Mouse (Mus musculus) liver, embryonic 14.5 days (tissue): ENCODE measurements around the gene Cd5. TPM values are rescaled to one million over a fixed set of nuclear protein-coding genes. Genes with fewer than 3 reads are reported as not detected.

Experiments
- ATAC-seq: fragments of 200-750 bp; cut with Nextera tagmentation; 2 replicates; pipeline ENCODE4 v1.8.0; 2017; ENCODE audit warnings: moderate number of reproducible peaks, mild to moderate bottlenecking, moderate library complexity; ENCODE audit not compliant: insufficient read depth
- DNase-seq, 3 experiments: peaks; one replicate each; pipeline ENCODE4 v3.0.0-alpha.2; 2012 to 2013; ENCODE audit warnings: low read depth in 3 of 3, low spot score in 3 of 3
- H3K27ac ChIP-seq: fragments of 300-500 bp; sonication (generic); 2 replicates; pipeline ENCODE4 v1.5.1; 2014; ENCODE audit warnings: moderate library complexity, mild to moderate bottlenecking, control low read depth, inconsistent platforms
- H3K27me3 ChIP-seq: fragments of 300-500 bp; sonication (generic); 2 replicates; pipeline ENCODE4 v1.6.1; 2014; ENCODE audit warnings: mild to moderate bottlenecking, low read length, moderate library complexity; ENCODE audit not compliant: control insufficient read depth, insufficient read depth
- H3K36me3 ChIP-seq: fragments of 300-500 bp; sonication (generic); replicated peaks from 2 replicates; pipeline ENCODE4 v1.6.1; 2014; ENCODE audit warnings: low read depth; ENCODE audit not compliant: control insufficient read depth, insufficient read depth
- H3K4me1 ChIP-seq, 2 experiments: fragments of 200-500 bp in 1 of 2; fragments of 300-500 bp in 1 of 2; sonication (generic) in 1 of 2; replicated peaks; 2 replicates each; pipeline ENCODE4 v1.6.1; 2012 to 2014; ENCODE audit warnings: antibody characterized with exemption in 1 of 2, inconsistent platforms in 1 of 2, low read length in 1 of 2; ENCODE audit not compliant: control insufficient read depth in 2 of 2, insufficient read depth in 2 of 2
- H3K4me2 ChIP-seq: fragments of 300-500 bp; sonication (generic); 2 replicates; pipeline ENCODE4 v1.6.1; 2014; ENCODE audit warnings: low read depth, mild to moderate bottlenecking, control low read depth, moderate library complexity
- H3K4me3 ChIP-seq, 2 experiments: fragments of 200-500 bp in 1 of 2; fragments of 300-500 bp in 1 of 2; sonication (generic) in 1 of 2; 2 replicates each; pipeline ENCODE4 v1.5.1; 2012 to 2014; ENCODE audit warnings: low read depth in 2 of 2, low read length in 2 of 2, mild to moderate bottlenecking in 2 of 2, control low read depth in 1 of 2, inconsistent platforms in 1 of 2, moderate library complexity in 1 of 2; ENCODE audit not compliant: insufficient read depth in 1 of 2
- H3K9ac ChIP-seq: fragments of 300-500 bp; sonication (generic); replicated peaks from 2 replicates; pipeline ENCODE4 v1.6.1; 2014; ENCODE audit warnings: mild to moderate bottlenecking, control low read depth, moderate library complexity
- H3K9me3 ChIP-seq: fragments of 300-500 bp; sonication (generic); 2 replicates; pipeline ENCODE4 v1.6.1; 2016; ENCODE audit warnings: low read length, mixed read lengths; ENCODE audit not compliant: control insufficient read depth
- CTCF ChIP-seq: IDR thresholded peaks from 2 replicates; pipeline ENCODE4 v1.5.1; 2016; ENCODE audit warnings: antibody characterized with exemption, low read depth, control low read depth
- EP300 ChIP-seq: IDR thresholded peaks from 2 replicates; pipeline ENCODE4 v1.6.1; 2016; ENCODE audit warnings: antibody characterized with exemption, low read depth
- WGBS: fragments of 180-500 bp; shearing (Covaris S2); extraction: QIAGEN DNeasy Blood & Tissue Kit; methylation state at CpG from one replicate; pipeline ENCODE4 v1.1.7; 2014; ENCODE audit not compliant: insufficient replicate concordance; 5-methylcytosine and 5-hydroxymethylcytosine counted together
- polyA plus RNA-seq, 2 experiments: library from polyadenylated mRNA; depleted of rRNA in 1 of 2; stranded (reverse) in 1 of 2; unstranded in 1 of 2; fragments of >200 nt; fragmentation: Nextera tagmentation in 1 of 2; extraction: Ambion mirVana in 1 of 2; gene quantifications; 2 replicates each; pipeline versions ENCODE4 v1.2.1 to v1.2.3; 2012 to 2014

Gene Cd5
- polyA plus RNA-seq, 2 experiments, result 0.02 to 0.04 TPM

DNA sequence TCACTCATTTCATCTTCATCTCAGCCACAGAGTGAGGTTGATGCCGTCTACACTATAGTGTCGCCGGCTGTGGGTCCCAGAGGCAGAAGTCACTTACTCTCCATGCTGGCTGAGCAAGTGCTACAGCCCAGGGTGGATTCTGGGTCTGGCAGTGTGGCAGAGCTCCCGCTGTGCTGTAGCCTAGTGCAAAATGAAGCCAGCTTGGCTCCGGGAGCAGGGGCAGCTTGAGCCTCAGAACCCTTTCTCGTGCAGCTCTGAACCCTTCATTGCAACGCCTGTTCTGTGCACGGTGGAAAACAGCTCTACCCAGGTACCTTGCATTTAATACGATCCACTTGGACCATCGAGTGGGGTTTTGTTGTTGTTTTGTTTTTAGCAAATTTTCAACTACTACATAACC lies 28.8 kb upstream of the Cd5 start:
- Histone ChIP-seq H3K9me3 (no peaks in the 10 kb centered on the region), H3K27me3 (no peaks in the 10 kb centered on the region), H3K4me1 (no peaks in the 10 kb centered on the region), H3K36me3 (no peaks in the 10 kb centered on the region), H3K4me3 (no peak overlapping the region), H3K4me2 (no peak overlapping the region), H3K9ac (no peak overlapping the region), H3K27ac (no peak overlapping the region)
- no peak for ATAC-seq
- WGBS, result 67% methylated on average over 10 of the region's 10 CpGs
- TF ChIP-seq CTCF (no peak), EP300 (no peak)
- no peak for DNase-seq

DNA sequence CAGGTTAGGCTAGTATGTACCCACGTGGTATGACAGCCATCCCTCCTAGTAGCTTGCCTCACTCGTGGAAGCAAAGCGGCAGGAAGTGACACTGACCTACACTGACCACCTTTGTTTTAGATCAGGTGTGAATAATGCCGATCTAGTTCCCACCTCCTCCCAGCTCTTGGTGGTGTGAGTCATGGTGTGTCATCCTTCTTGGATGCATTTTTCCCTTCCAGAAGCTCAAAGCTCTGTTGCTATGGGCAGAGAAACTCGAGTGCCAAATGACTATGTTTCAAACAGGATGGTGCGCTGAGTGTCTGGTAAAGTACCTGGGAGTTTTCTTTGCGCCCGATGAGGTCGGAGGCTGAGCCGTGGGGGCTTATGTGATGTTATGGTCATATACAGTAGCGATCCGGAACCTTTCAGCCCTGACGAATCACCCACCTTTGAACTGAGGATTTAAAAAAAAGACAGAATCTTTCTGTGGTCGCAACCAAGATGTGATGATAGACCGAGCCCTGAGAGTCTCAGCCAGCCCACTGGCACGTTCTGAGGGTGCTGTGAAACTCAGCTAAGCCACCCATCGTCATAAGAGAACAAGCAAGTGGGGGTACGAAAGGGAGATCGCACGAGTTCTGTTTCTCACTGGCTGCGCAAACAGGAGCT lies 24.7 kb upstream of the Cd5 start:
- no peak overlapping the region for H3K9ac ChIP-seq
- DNase-seq (no peak), ATAC-seq (no peak)
- no peak for TF ChIP-seq CTCF
- no peak for TF ChIP-seq EP300
- WGBS, result 57% methylated on average over 21 of the region's 21 CpGs
- H3K9me3 ChIP-seq, result no peaks in the 10 kb centered on the region
- no peak overlapping the region for H3K4me3 ChIP-seq
- no peak overlapping the region for H3K27ac ChIP-seq
- no peaks in the 10 kb centered on the region for H3K27me3 ChIP-seq
- H3K4me1 ChIP-seq, result peaks cover 0 to 3% of the 10 kb centered on the region in 2 experiments; a peak in 1 of 4 replicates
- H3K36me3 ChIP-seq, result no peaks in the 10 kb centered on the region
- H3K4me2 ChIP-seq, result no peak overlapping the region

DNA sequence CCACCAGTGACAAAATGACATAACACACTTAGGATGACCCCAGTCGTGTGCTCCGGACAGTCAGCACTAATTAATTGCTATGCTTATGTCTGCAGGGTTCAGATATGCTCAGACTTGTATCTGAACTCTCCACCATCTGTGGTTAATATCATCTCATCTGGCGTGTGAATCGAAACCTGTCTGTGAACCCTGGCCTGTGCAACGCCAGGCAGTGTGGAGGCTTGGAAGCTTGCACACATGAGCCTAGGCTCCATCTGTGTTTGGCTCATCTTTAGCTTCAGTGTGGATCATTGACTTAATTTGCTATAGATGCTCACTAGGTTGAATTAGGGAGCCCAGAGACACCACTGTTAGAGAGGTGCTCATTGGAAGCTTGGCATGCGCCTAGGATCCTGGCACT lies 23.7 kb upstream of the Cd5 start:
- 45% methylated on average over 6 of the region's 6 CpGs for WGBS
- H3K27me3 ChIP-seq, result no peaks in the 10 kb centered on the region
- no peaks in the 10 kb centered on the region for H3K36me3 ChIP-seq
- H3K4me1 ChIP-seq, result peaks cover 0 to 3% of the 10 kb centered on the region in 2 experiments; a peak in 1 of 4 replicates
- H3K4me2 ChIP-seq, result no peak overlapping the region
- no peaks in the 10 kb centered on the region for H3K9me3 ChIP-seq
- H3K9ac ChIP-seq, result no peak overlapping the region
- ATAC-seq, result no peak
- TF ChIP-seq CTCF, result no peak
- no peak for TF ChIP-seq EP300
- no peak for DNase-seq
- no peak overlapping the region for H3K4me3 ChIP-seq
- H3K27ac ChIP-seq, result no peak overlapping the region

DNA sequence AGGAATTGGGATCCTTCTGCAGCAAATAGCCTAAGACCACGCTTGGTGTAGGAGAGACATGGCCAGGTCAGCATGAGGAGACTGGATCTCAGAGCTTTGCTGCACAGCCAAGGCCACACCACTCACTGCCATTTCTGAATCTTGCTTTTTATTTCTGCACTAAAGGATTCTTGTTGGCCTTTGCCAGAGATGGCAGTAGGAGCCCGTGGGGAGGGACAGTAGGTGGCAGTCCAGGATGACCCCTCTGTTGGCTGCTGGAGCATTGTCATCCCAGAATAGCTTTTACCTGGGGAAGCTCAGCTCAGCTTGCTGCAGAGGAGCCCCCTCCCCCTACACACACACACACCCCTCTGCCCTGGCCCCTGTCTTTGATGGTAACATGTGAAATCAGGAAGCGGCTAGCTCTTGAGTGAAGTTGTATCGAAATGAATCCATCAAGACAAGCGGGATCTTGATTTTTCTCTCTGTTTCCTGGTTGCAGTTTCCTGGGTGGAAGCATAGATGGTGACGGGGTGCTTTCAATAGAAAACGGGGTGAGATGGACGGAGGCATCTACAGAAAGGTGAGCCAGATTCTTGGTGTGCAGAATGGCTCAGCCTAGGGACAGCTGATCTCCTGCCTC lies 23.1 kb upstream of the Cd5 start:
- no peak overlapping the region for H3K9ac ChIP-seq
- no peaks in the 10 kb centered on the region for H3K9me3 ChIP-seq
- TF ChIP-seq CTCF (no peak), EP300 (no peak)
- DNase-seq (no peak), ATAC-seq (no peak)
- H3K4me1 ChIP-seq, result peaks cover 0 to 3% of the 10 kb centered on the region in 2 experiments; a peak in 1 of 4 replicates
- H3K27me3 ChIP-seq, result no peaks in the 10 kb centered on the region
- no peaks in the 10 kb centered on the region for H3K36me3 ChIP-seq
- no peak overlapping the region for H3K4me3 ChIP-seq
- no peak overlapping the region for H3K4me2 ChIP-seq
- WGBS, result 63% methylated on average over 8 of the region's 8 CpGs
- no peak overlapping the region for H3K27ac ChIP-seq

DNA sequence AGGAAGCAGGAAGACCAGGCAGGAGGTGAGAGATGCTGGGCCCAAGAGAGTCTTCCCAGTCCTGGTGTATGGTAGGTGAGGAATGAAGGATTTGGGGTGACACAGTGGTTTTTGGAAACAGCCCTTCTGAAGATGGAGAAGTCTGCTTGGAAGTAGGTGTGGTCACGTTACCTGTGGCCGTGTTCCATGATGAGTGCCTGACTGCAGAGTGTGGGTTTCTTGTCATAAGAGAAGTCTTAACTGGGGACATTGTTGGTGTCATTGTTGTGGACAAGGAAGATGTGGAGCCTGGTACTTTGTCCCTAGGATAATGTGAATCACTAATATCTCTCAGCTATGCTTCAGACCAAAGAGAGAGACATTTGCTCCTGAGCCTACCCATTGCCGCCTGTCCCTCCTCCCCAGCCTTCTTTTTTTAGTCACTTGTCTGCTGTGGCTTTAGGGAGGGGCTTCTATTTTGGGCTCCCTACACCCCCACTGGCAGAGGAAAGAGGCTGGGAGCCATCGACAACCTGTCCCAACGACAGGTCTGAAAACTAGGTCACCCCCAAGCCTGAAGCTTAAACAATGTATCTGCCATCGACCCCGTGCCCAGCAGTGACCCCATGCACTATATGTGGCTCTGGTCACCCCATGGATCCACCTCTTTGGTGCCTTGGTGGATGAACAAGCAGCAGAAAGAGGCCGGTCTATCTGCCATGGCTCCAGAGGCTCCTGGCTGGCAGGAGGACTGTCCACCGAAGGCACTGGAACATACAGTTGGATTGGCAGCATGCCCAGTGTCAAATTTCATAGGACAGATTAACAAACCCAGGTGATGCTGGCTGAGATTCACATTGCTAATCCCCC lies 21.4 kb upstream of the Cd5 start:
- no peak overlapping the region for H3K27ac ChIP-seq
- no peak for ATAC-seq

More for the DNA sequence above, 21.4 kb upstream of the Cd5 start:
- H3K27me3 ChIP-seq, result no peaks in the 10 kb centered on the region
- 52% methylated on average over 9 of the region's 9 CpGs for WGBS
- H3K9me3 ChIP-seq, result no peaks in the 10 kb centered on the region
- no peaks in the 10 kb centered on the region for H3K36me3 ChIP-seq
- TF ChIP-seq CTCF (no peak), EP300 (no peak)
- H3K4me1 ChIP-seq, result peaks cover 0 to 3% of the 10 kb centered on the region in 2 experiments; a peak in 1 of 4 replicates
- no peak overlapping the region for H3K4me3 ChIP-seq
- H3K4me2 ChIP-seq, result no peak overlapping the region
- H3K9ac ChIP-seq, result no peak overlapping the region
- no peak for DNase-seq
